Mouse (Mus musculus): ENCODE results near the gene Spata17.

Gene Spata17

GRCm38 (mm10) chr1:187076198-187077042 is 138.8 kb downstream of the Spata17 start:
- no peak for DNase-seq

GRCm38 (mm10) chr1:187059874-187060273 is 155.4 kb downstream of the Spata17 start:
- DNase-seq = no peak

GRCm38 (mm10) chr1:187054333-187054732 is 160.9 kb downstream of the Spata17 start:
- DNase-seq = no peak

GRCm38 (mm10) chr1:187053862-187054261 is 161.4 kb downstream of the Spata17 start:
- DNase-seq = no peak

GRCm38 (mm10) chr1:187052532-187052931 is 162.7 kb downstream of the Spata17 start:
- DNase-seq = no peak

- DNase-seq = no peak
Observed at GRCm38 (mm10) chr1:187051296-187051695, 164.0 kb downstream of the Spata17 start.

GRCm38 (mm10) chr1:187048681-187049288 is 166.5 kb downstream of the Spata17 start:
- DNase-seq = no peak

- no peak for DNase-seq
Observed at GRCm38 (mm10) chr1:187044726-187045125, 170.5 kb downstream of the Spata17 start.

- no peak for DNase-seq
Observed at GRCm38 (mm10) chr1:187039801-187040200, 175.5 kb downstream of the Spata17 start.

- DNase-seq = no peak
Observed at GRCm38 (mm10) chr1:187035785-187036184, 179.5 kb downstream of the Spata17 start.

- DNase-seq = peak; percentile 20
Observed at GRCm38 (mm10) chr1:187031796-187032195, 183.5 kb downstream of the Spata17 start.

- no peak for DNase-seq
Observed at GRCm38 (mm10) chr1:187028841-187029240, 186.4 kb downstream of the Spata17 start.

- peak; percentile 8 for DNase-seq
Observed at GRCm38 (mm10) chr1:187020011-187020410, 195.3 kb downstream of the Spata17 start.

- no peak for DNase-seq
Observed at GRCm38 (mm10) chr1:187016116-187016515, 199.1 kb downstream of the Spata17 start.

- DNase-seq = no peak
Observed at GRCm38 (mm10) chr1:187015673-187016072, 199.6 kb downstream of the Spata17 start.

GRCm38 (mm10) chr1:187014141-187014540 is 201.1 kb downstream of the Spata17 start:
- DNase-seq = no peak

GRCm38 (mm10) chr1:187011601-187012000 is 203.7 kb downstream of the Spata17 start:
- no peak for DNase-seq

GRCm38 (mm10) chr1:187010071-187010470 is 205.2 kb downstream of the Spata17 start:
- no peak for DNase-seq

GRCm38 (mm10) chr1:187008236-187008635 is 207.0 kb downstream of the Spata17 start:
- no peak for DNase-seq

GRCm38 (mm10) chr1:187006227-187006925 is 208.9 kb downstream of the Spata17 start:
- DNase-seq = no peak

GRCm38 (mm10) chr1:187004306-187004705 is 211.0 kb downstream of the Spata17 start:
- DNase-seq = no peak

- DNase-seq = no peak
Observed at GRCm38 (mm10) chr1:187003441-187003861, 211.8 kb downstream of the Spata17 start.

GRCm38 (mm10) chr1:186997596-186998304 is 217.5 kb downstream of the Spata17 start:
- no peak for DNase-seq
